Mouse (Mus musculus): Measurements from ENCODE around the gene Usp50.

GRCm38 (mm10) chr2:126707438-126707779 lies 75.9 kb downstream of the Usp50 start:
- TF ChIP-seq POLR2A (IDR thresholded peaks at IDR 0.05; ENCODE audit: low read depth, low read length) (no peak), CTCF (conservative IDR thresholded peaks at IDR 0.05; ENCODE audit: insufficient read depth, insufficient read length, low read depth, low read length) (no peak)

Measured in kidney, adult 2 months (tissue).